Mouse (Mus musculus) small intestine, adult 2 months (tissue): ENCODE results near the gene Pcnx3. TPM values are rescaled to one million over a fixed set of nuclear protein-coding genes. Genes with fewer than 3 reads are reported as not detected.

ENCODE experiments used
- H3K27ac ChIP-seq: fragments of 200-500 bp; 2 replicates; pipeline ENCODE4 v1.5.1; 2012; ENCODE audit warnings: low read depth, low read length, control low read depth, inconsistent platforms; ENCODE audit not compliant: insufficient read depth
- H3K27me3 ChIP-seq: fragments of 200-500 bp; 2 replicates; pipeline ENCODE4 v1.6.1; 2012; ENCODE audit warnings: mild to moderate bottlenecking, moderate library complexity, low read length, inconsistent platforms; ENCODE audit not compliant: control insufficient read depth, insufficient read depth
- H3K36me3 ChIP-seq: fragments of 200-500 bp; 2 replicates; pipeline ENCODE4 v1.6.1; 2012; ENCODE audit warnings: mild to moderate bottlenecking, low read length, control low read depth, inconsistent platforms; ENCODE audit not compliant: control insufficient read depth, insufficient read depth
- H3K4me1 ChIP-seq: fragments of 200-500 bp; 2 replicates; pipeline ENCODE4 v1.6.1; 2012; ENCODE audit warnings: low read length, inconsistent platforms, mixed read lengths; ENCODE audit not compliant: control insufficient read depth, insufficient read depth, insufficient read length
- H3K4me3 ChIP-seq: fragments of 200-500 bp; 2 replicates; pipeline ENCODE4 v1.5.1; 2012; ENCODE audit warnings: low read depth, mild to moderate bottlenecking, control low read depth, inconsistent platforms, low read length, moderate library complexity
- CTCF ChIP-seq: fragments of 200-500 bp; IDR thresholded peaks from 2 replicates; pipeline ENCODE4 v1.5.1; 2012; ENCODE audit warnings: low read depth, mild to moderate bottlenecking, control low read depth, inconsistent platforms, low read length, moderate library complexity, mixed read lengths; ENCODE audit not compliant: insufficient replicate concordance, insufficient read length; ENCODE audit errors: extremely low read depth
- POLR2A ChIP-seq: fragments of 200-500 bp; IDR thresholded peaks from 2 replicates; pipeline ENCODE4 v1.6.1; 2012; ENCODE audit warnings: low read depth, mild to moderate bottlenecking, control low read depth, inconsistent platforms, low read length, moderate library complexity
- WGBS: fragments of 180-500 bp; shearing (Covaris S2); methylation state at CpG from one replicate; pipeline ENCODE4 v1.1.7; 2018; 5-methylcytosine and 5-hydroxymethylcytosine counted together
- polyA plus RNA-seq: library from polyadenylated mRNA; depleted of rRNA; stranded (reverse); fragments of >200 nt; gene quantifications from 2 replicates; pipeline ENCODE4 v1.2.3, GENCODE M21; 2012

The Pcnx3 gene
- polyA plus RNA-seq, 1 experiment = 150 TPM

DNA sequence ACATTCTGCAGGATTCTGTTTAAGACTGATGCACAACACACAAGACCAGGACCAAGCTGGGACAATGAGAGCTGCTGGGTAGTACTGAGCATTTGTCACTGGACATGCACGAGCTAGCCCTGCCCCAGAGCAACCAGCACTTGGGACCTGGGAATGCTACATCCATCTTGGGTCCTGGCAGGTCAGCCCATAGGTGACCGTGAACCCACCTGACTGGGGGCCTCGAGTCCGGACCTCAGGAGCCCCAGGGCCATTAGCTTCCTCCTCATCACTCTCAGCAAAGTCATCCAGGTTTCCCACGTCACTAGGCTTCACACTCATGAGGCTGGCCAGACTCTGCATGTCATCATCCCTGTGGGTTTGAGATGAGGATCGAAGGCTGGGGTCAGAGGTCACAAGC is 32.5 kb upstream of the Pcnx3 start:
- WGBS = 90% methylated on average over 6 of the region's 6 CpGs
- Histone ChIP-seq H3K36me3 (peaks cover 43% of the 10 kb centered on the region), H3K4me3 (no peak overlapping the region), H3K27me3 (no peaks in the 10 kb centered on the region), H3K27ac (no peak overlapping the region), H3K4me1 (peaks cover 24% of the 10 kb centered on the region)
- TF ChIP-seq POLR2A = no peak
- no peak for TF ChIP-seq CTCF

GRCm38 (mm10) chr19:5716955-5717354 is 28.2 kb upstream of the Pcnx3 start:
- Histone ChIP-seq H3K4me3 (no peak overlapping the region), H3K27ac (no peak overlapping the region), H3K4me1 (peaks cover 22% of the 10 kb centered on the region), H3K27me3 (no peaks in the 10 kb centered on the region), H3K36me3 (peaks cover 53% of the 10 kb centered on the region)
- WGBS = 66% methylated on average over 10 of the region's 10 CpGs
- TF ChIP-seq POLR2A = no peak
- TF ChIP-seq CTCF = no peak

DNA sequence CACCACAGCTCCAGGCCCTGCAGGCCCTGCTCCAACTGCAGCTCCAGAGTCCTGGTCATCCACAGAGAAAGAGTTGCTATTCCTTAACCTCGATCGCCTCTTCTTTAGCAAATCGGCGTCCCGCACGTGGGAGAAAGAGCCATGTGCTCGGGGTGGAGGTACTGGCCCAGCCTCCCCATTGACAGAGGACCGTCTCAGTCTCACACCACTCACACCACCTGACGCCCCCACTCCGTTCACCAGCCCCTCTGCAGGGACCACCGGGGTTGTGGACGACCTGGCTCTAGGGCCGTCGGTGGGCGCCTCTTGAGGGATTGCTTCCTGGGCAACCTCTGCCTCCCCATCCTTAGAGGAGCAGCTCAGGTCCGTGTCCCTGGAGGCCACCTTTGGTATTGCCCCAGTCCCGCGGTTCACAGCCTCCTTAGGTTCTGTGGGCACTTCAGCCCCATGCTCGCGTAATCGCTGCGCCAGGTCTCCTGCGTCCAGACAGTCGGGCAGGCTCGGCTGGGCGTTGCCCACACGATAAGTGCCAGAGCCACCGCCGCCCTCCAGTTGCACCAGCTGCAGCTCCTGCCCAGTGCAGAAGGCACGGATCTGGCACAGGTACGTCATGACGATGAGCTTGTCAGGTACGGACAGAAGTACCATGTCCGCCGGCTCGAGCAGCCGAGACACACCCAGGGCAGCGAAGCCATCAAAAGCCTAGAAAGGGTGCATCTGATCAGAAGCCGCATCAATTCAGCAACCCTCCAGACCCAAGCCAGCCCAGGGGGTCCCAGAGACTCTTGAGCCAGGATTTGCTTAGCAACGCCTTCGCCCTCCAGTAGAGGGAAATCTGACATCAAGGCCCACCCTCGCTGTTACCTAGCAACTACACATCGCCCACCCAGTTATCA is 27.3 kb upstream of the Pcnx3 start:
- H3K27me3 ChIP-seq = no peaks in the 10 kb centered on the region
- H3K4me1 ChIP-seq = peaks cover 23% of the 10 kb centered on the region
- H3K4me3 ChIP-seq = no peak overlapping the region
- no peak overlapping the region for H3K27ac ChIP-seq
- peaks cover 45% of the 10 kb centered on the region for H3K36me3 ChIP-seq
- TF ChIP-seq POLR2A (no peak), CTCF (peak; percentile 23; the same call in 1 of the 2 replicates)
- 42% methylated on average over 43 of the region's 43 CpGs for whole genome bisulfite sequencing

DNA sequence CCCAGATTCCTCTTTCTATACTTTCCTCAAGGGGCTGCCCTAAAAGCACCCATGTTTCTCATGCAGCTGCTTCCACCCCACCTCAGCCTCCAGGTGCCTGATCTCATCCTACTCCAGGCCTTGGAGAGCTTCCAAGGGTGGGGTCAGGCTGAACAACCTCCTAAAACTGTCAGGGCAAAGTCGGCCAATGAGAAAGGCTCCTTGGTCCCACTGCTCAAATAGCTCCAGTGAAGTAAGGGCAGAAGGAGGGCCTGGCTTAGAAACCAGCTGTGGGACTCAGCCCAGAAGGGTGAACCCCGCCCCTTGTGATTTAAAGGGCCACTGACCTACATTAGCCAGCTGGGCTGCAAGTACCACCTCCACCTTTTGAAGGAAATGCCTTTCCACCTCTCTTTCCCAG is 25.0 kb upstream of the Pcnx3 start:
- Histone ChIP-seq H3K27ac (peak overlapping the region; percentile 10; the same call in 1 of the 2 replicates), H3K4me1 (peaks cover 23% of the 10 kb centered on the region), H3K27me3 (no peaks in the 10 kb centered on the region), H3K4me3 (no peak overlapping the region), H3K36me3 (peaks cover 40% of the 10 kb centered on the region)
- TF ChIP-seq CTCF (no peak), POLR2A (no peak)
- WGBS = 8% methylated on average over 2 of the region's 2 CpGs

DNA sequence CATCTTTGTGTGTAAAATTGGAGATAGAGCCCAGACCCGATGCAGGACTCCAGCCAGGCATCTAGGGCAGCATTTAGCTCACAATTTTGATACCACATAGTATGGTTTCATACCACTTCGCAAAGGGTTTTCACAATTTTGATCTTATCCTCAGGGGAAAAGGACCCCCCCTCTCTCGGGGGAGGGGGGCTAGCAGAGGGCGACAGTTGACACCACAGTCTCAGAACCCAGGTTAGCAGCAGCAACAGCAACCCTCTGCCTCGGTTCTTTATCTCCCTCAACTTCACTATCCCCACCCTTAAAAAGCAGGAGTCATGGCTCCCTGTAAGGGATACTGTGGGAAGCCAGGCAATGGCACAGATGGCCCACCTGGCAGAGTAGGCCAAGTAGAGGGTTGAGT is 24.5 kb upstream of the Pcnx3 start:
- Histone ChIP-seq H3K27me3 (no peaks in the 10 kb centered on the region), H3K36me3 (peaks cover 40% of the 10 kb centered on the region), H3K4me3 (no peak overlapping the region), H3K27ac (peak overlapping the region; percentile 10; the same call in 1 of the 2 replicates), H3K4me1 (peaks cover 23% of the 10 kb centered on the region)
- WGBS = 68% methylated on average over 5 of the region's 5 CpGs
- TF ChIP-seq CTCF = no peak
- no peak for TF ChIP-seq POLR2A

- Histone ChIP-seq H3K27ac (no peak overlapping the region; the same call in 1 of the 2 replicates), H3K27me3 (no peaks in the 10 kb centered on the region), H3K4me1 (peaks cover 23% of the 10 kb centered on the region), H3K4me3 (no peak overlapping the region), H3K36me3 (peaks cover 48% of the 10 kb centered on the region)
- TF ChIP-seq CTCF (no peak), POLR2A (no peak)
- 88% methylated on average over 14 of the region's 14 CpGs for WGBS
Observed at GRCm38 (mm10) chr19:5711907-5712460, 23.3 kb upstream of the Pcnx3 start.

- TF ChIP-seq CTCF (peak; percentile 72; the same call in 1 of the 2 replicates), POLR2A (no peak)
- Histone ChIP-seq H3K27me3 (no peaks in the 10 kb centered on the region), H3K4me1 (peaks cover 21% of the 10 kb centered on the region), H3K27ac (no peak overlapping the region), H3K36me3 (peaks cover 51% of the 10 kb centered on the region), H3K4me3 (no peak overlapping the region)
- WGBS = 21% methylated on average over 3 of the region's 3 CpGs
Observed at GRCm38 (mm10) chr19:5711218-5711617, 22.5 kb upstream of the Pcnx3 start.
